Mouse (Mus musculus): ENCODE measurements at regions not wholly inside any gene's neighbourhood (a gene's known extent, or its start where the extent isn't known, plus 50 kb on each side); places are given as distances from the start of the nearest gene placed in this dataset.

DNA sequence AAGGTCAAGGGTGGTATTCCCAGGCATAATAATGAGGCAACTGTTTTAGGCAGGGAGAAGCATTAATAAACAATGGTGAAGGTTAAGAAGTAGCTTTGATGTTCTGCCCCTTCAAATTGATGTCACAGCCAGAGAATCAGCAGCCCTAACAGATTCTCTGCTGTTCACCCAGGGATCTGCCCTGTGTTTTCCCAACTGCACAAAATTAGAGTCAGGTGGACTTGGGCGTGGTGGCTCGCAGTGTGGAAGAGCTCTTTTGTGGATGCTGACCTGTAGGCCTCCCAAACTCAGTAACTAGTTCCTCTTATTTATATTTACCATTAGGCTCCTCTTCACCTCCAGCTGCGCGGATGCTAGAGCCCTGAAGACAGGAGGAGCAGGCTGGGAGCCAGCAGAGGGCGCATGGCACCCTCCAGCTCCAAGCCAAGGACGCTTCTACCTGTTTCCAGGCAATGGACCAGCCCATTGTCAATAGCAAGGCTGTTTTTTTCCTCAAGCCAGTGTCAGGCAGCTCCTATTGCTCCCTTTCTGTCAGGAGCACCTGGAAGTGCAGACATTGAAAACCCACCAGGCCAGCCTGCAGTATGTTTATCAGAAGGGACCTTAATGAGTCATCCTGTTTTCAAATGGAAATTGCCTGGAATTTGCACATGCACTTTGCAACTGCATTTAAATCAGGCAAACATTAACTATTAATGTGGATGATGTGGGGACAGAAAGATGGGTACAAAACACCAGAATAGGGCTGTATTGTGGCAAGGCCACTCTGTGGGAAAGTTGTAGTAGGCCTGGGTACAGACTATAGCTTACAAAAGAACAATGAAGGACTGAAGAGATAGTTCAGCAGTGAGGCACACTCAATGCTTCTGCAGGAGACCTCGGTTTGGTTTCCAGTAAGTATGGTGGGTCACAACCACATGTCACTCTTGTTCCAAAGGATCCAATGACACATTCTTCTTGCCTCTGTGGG is 328.4 kb downstream of the Bckdhb start:
- TF ChIP-seq CTCF (IDR thresholded peaks at IDR 0.05; ENCODE audit: low read depth) (peak; percentile 74), EP300 (IDR thresholded peaks at IDR 0.05; ENCODE audit: low read depth) (no peak)

Data from heart, postnatal 0 days (tissue).